Mouse (Mus musculus): ENCODE results near the gene Krtap2-4. TPM values are rescaled to one million over a fixed set of nuclear protein-coding genes. Genes with fewer than 3 reads are reported as not detected.

Gene Krtap2-4
- total and polyA plus RNA-seq, 3 experiments, result not detected

GRCm38 (mm10) chr11:99574106-99574505, 40.5 kb downstream of the Krtap2-4 start (continued):
- TF ChIP-seq ZMIZ1 (IDR thresholded peaks at IDR 0.05; ENCODE audit: low read depth, low read length), result no peak

- no peaks in the 10 kb centered on the region for H3K36me3 ChIP-seq (replicated peaks in 1 of 2; ENCODE audit: control insufficient read depth in 1 of 2, insufficient read depth in 1 of 2, low read length in 1 of 2)
- peaks cover 3% of the 10 kb centered on the region in 2 experiments; a peak in 2 of 4 replicates for H3K4me1 ChIP-seq (ENCODE audit: control insufficient read depth in 1 of 2, insufficient read depth in 2 of 2)
- no peaks in the 10 kb centered on the region for H3K9me3 ChIP-seq (replicated peaks; ENCODE audit: low read length)
- no peak for TF ChIP-seq GABPA (IDR thresholded peaks at IDR 0.05; ENCODE audit: insufficient replicate concordance, low read depth, low read length)
- TF ChIP-seq RCOR1 (conservative IDR thresholded peaks at IDR 0.05; ENCODE audit: low read depth, low read length), result no peak
- TF ChIP-seq USF1 (IDR thresholded peaks at IDR 0.05; ENCODE audit: low read depth, low read length), result no peak
- TF ChIP-seq BHLHE40 (IDR thresholded peaks at IDR 0.05; ENCODE audit: low read depth, low read length), result no peak
- TF ChIP-seq MXI1 (IDR thresholded peaks at IDR 0.05; ENCODE audit: low read depth, low read length), result no peak
- no peak for TF ChIP-seq UBTF (IDR thresholded peaks at IDR 0.05; ENCODE audit: low read depth, low read length)
- TF ChIP-seq USF2 (conservative IDR thresholded peaks at IDR 0.05; ENCODE audit: low read depth, low read length), result no peak
- TF ChIP-seq TBP (conservative IDR thresholded peaks at IDR 0.05; ENCODE audit: low read depth, low read length), result no peak
- DNase-seq (ENCODE audit: extremely low read depth), result no peak
- no peak overlapping the region for H3K9ac ChIP-seq (ENCODE audit: insufficient read depth, low read depth)
- peaks cover 62% of the 10 kb centered on the region for H3K27me3 ChIP-seq (replicated peaks)
- H3K4me2 ChIP-seq (ENCODE audit: insufficient read depth, low read depth, poor library complexity, severe bottlenecking), result no peak overlapping the region
- H3K27ac ChIP-seq (ENCODE audit: insufficient read depth, low read depth), result no peak overlapping the region
- H3K79me2 ChIP-seq (replicated peaks; ENCODE audit: control insufficient read depth, extremely low read depth, insufficient read depth, poor library complexity, severe bottlenecking), result no peaks in the 10 kb centered on the region
- in situ Hi-C loops (cut with MboI; ENCODE audit: low pct_ligation_motif_present, low pct_unique_long_range_greater_than_20kb, low sequenced_read_pairs) (no loop called here), dilution Hi-C loops (cut with MboI; ENCODE audit: extremely low pct_ligation_motif_present, extremely low pct_unique_long_range_greater_than_20kb, low sequenced_read_pairs) (no loop called here)
- no peak overlapping the region for H3K4me3 ChIP-seq (replicated peaks in 1 of 3; ENCODE audit: low read depth in 2 of 3, low read length in 2 of 3, poor library complexity in 1 of 3)
Measured at GRCm38 (mm10) chr11:99573164-99573563, 41.5 kb downstream of the Krtap2-4 start.

- no peaks in the 10 kb centered on the region for H3K79me2 ChIP-seq (replicated peaks; ENCODE audit: control insufficient read depth, extremely low read depth, insufficient read depth, poor library complexity, severe bottlenecking)
- no peak for DNase-seq (ENCODE audit: extremely low read depth)
- no peak within 1 kb of the TSS for H3K9ac ChIP-seq (ENCODE audit: insufficient read depth, low read depth)
- H3K4me1 ChIP-seq (ENCODE audit: control insufficient read depth in 1 of 2, insufficient read depth in 2 of 2), result peaks cover 5 to 12% of the 10 kb centered on the region in 2 experiments; a peak in 3 of 4 replicates
- H3K27me3 ChIP-seq (replicated peaks), result peaks cover 29% of the 10 kb centered on the region
- H3K27ac ChIP-seq (ENCODE audit: insufficient read depth, low read depth), result no peak within 1 kb of the TSS
- no peaks in the 10 kb centered on the region for H3K9me3 ChIP-seq (replicated peaks; ENCODE audit: low read length)
- H3K36me3 ChIP-seq (replicated peaks in 1 of 2; ENCODE audit: control insufficient read depth in 1 of 2, insufficient read depth in 1 of 2, low read length in 1 of 2), result no peaks in the 10 kb centered on the region
- TF ChIP-seq TCF12 (IDR thresholded peaks at IDR 0.05; ENCODE audit: low read depth, low read length), result no peak
- TF ChIP-seq POLR2AphosphoS2 (IDR thresholded peaks at IDR 0.05; ENCODE audit: low read depth, low read length), result no peak
- TF ChIP-seq ZMIZ1 (IDR thresholded peaks at IDR 0.05; ENCODE audit: low read depth, low read length), result no peak
- TF ChIP-seq NRF1 (IDR thresholded peaks at IDR 0.05; ENCODE audit: low read depth, low read length), result no peak
- in situ Hi-C loops (cut with MboI; ENCODE audit: low pct_ligation_motif_present, low pct_unique_long_range_greater_than_20kb, low sequenced_read_pairs), result no loop called here
- H3K4me3 ChIP-seq (replicated peaks in 1 of 3; ENCODE audit: low read depth in 2 of 3, low read length in 2 of 3, poor library complexity in 1 of 3), result no peak within 1 kb of the TSS
- no peak within 1 kb of the TSS for H3K4me2 ChIP-seq (ENCODE audit: insufficient read depth, low read depth, poor library complexity, severe bottlenecking)
- dilution Hi-C loops (cut with MboI; ENCODE audit: extremely low pct_ligation_motif_present, extremely low pct_unique_long_range_greater_than_20kb, low sequenced_read_pairs), result no loop called here
Measured at GRCm38 (mm10) chr11:99566530-99566929, 48.1 kb downstream of the Krtap2-4 start, which contains the start of gene Krtap3-1. Gene Krtap3-1, minus strand, starts transcription at chr11:99566630.

Other genes starting within 250 kb of the Krtap2-4 start
Only the 20 nearest of the 38 such genes appear.
- gene Krt39, start 93.5 kb downstream of the Krtap2-4 start, total RNA-seq (2012; rRNA removed), result not detected in 2 replicates
- gene Krt39, start 93.5 kb downstream of the Krtap2-4 start, total RNA-seq (2014; rRNA removed), result not detected in 2 replicates
- gene Krt39, start 93.5 kb downstream of the Krtap2-4 start, polyA plus RNA-seq (2012; ENCODE audit: insufficient read length, low read depth), result not detected in 2 replicates
- not detected in 2 replicates for gene Krt40, start 71.7 kb downstream of the Krtap2-4 start, total RNA-seq (2012; rRNA removed)
- not detected in 2 replicates for gene Krt40, start 71.7 kb downstream of the Krtap2-4 start, total RNA-seq (2014; rRNA removed)
- gene Krt40, start 71.7 kb downstream of the Krtap2-4 start, polyA plus RNA-seq (2012; ENCODE audit: insufficient read length, low read depth), result not detected in 2 replicates
- gene Krtap3-3, start 64.0 kb downstream of the Krtap2-4 start, total RNA-seq (2012; rRNA removed), result not detected in 2 replicates
- gene Krtap3-3, start 64.0 kb downstream of the Krtap2-4 start, total RNA-seq (2014; rRNA removed), result not detected in 2 replicates
- not detected in 2 replicates for gene Krtap3-3, start 64.0 kb downstream of the Krtap2-4 start, polyA plus RNA-seq (2012; ENCODE audit: insufficient read length, low read depth)
- not detected in 2 replicates for gene Krtap3-2, start 58.0 kb downstream of the Krtap2-4 start, total RNA-seq (2012; rRNA removed)
- gene Krtap3-2, start 58.0 kb downstream of the Krtap2-4 start, total RNA-seq (2014; rRNA removed), result not detected in 2 replicates
- not detected in 2 replicates for gene Krtap3-2, start 58.0 kb downstream of the Krtap2-4 start, polyA plus RNA-seq (2012; ENCODE audit: insufficient read length, low read depth)
- not detected in 2 replicates for gene Gm11939, start 55.4 kb downstream of the Krtap2-4 start, total RNA-seq (2012; rRNA removed)
- not detected in 2 replicates for gene Gm11939, start 55.4 kb downstream of the Krtap2-4 start, total RNA-seq (2014; rRNA removed)
- gene Gm11939, start 55.4 kb downstream of the Krtap2-4 start, polyA plus RNA-seq (2012; ENCODE audit: insufficient read length, low read depth), result not detected in 2 replicates
- not detected in 2 replicates for gene Krtap3-1, start 48.2 kb downstream of the Krtap2-4 start, total RNA-seq (2012; rRNA removed)
- not detected in 2 replicates for gene Krtap3-1, start 48.2 kb downstream of the Krtap2-4 start, total RNA-seq (2014; rRNA removed)
- not detected in 2 replicates for gene Krtap3-1, start 48.2 kb downstream of the Krtap2-4 start, polyA plus RNA-seq (2012; ENCODE audit: insufficient read length, low read depth)
- gene Krtap1-5, start 33.8 kb downstream of the Krtap2-4 start, total RNA-seq (2012; rRNA removed), result not detected in 2 replicates
- gene Krtap1-5, start 33.8 kb downstream of the Krtap2-4 start, total RNA-seq (2014; rRNA removed), result not detected in 2 replicates
- not detected in 2 replicates for gene Krtap1-5, start 33.8 kb downstream of the Krtap2-4 start, polyA plus RNA-seq (2012; ENCODE audit: insufficient read length, low read depth)
- not detected in 2 replicates for gene Krtap1-4, start 31.2 kb downstream of the Krtap2-4 start, total RNA-seq (2012; rRNA removed)
- not detected in 2 replicates for gene Krtap1-4, start 31.2 kb downstream of the Krtap2-4 start, total RNA-seq (2014; rRNA removed)
- gene Krtap1-4, start 31.2 kb downstream of the Krtap2-4 start, polyA plus RNA-seq (2012; ENCODE audit: insufficient read length, low read depth), result not detected in 2 replicates
- not detected in 2 replicates for gene Krtap1-3, start 23.5 kb downstream of the Krtap2-4 start, total RNA-seq (2012; rRNA removed)
- gene Krtap1-3, start 23.5 kb downstream of the Krtap2-4 start, total RNA-seq (2014; rRNA removed), result not detected in 2 replicates
- gene Krtap1-3, start 23.5 kb downstream of the Krtap2-4 start, polyA plus RNA-seq (2012; ENCODE audit: insufficient read length, low read depth), result not detected in 2 replicates
- not detected in 2 replicates for gene Krtap9-3, start 16.7 kb downstream of the Krtap2-4 start, total RNA-seq (2012; rRNA removed)
- gene Krtap9-3, start 16.7 kb downstream of the Krtap2-4 start, total RNA-seq (2014; rRNA removed), result not detected in 2 replicates
- not detected in 2 replicates for gene Krtap9-3, start 16.7 kb downstream of the Krtap2-4 start, polyA plus RNA-seq (2012; ENCODE audit: insufficient read length, low read depth)
- gene Gm11938, start 11.5 kb downstream of the Krtap2-4 start, total RNA-seq (2012; rRNA removed), result not detected in 2 replicates
- gene Gm11938, start 11.5 kb downstream of the Krtap2-4 start, total RNA-seq (2014; rRNA removed), result not detected in 2 replicates
- not detected in 2 replicates for gene Gm11938, start 11.5 kb downstream of the Krtap2-4 start, polyA plus RNA-seq (2012; ENCODE audit: insufficient read length, low read depth)
- not detected in 2 replicates for gene Gm11937, start 4.7 kb downstream of the Krtap2-4 start, total RNA-seq (2012; rRNA removed)
- gene Gm11937, start 4.7 kb downstream of the Krtap2-4 start, total RNA-seq (2014; rRNA removed), result not detected in 2 replicates
- not detected in 2 replicates for gene Gm11937, start 4.7 kb downstream of the Krtap2-4 start, polyA plus RNA-seq (2012; ENCODE audit: insufficient read length, low read depth)
- gene Gm11562, start 5.6 kb upstream of the Krtap2-4 start, total RNA-seq (2012; rRNA removed), result not detected in 2 replicates
- not detected in 2 replicates for gene Gm11562, start 5.6 kb upstream of the Krtap2-4 start, total RNA-seq (2014; rRNA removed)
- not detected in 2 replicates for gene Gm11562, start 5.6 kb upstream of the Krtap2-4 start, polyA plus RNA-seq (2012; ENCODE audit: insufficient read length, low read depth)
- gene Krtap4-1, start 13.4 kb upstream of the Krtap2-4 start, total RNA-seq (2012; rRNA removed), result not detected in 2 replicates
- gene Krtap4-1, start 13.4 kb upstream of the Krtap2-4 start, total RNA-seq (2014; rRNA removed), result not detected in 2 replicates
- not detected in 2 replicates for gene Krtap4-1, start 13.4 kb upstream of the Krtap2-4 start, polyA plus RNA-seq (2012; ENCODE audit: insufficient read length, low read depth)
- not detected in 2 replicates for gene Krtap4-2, start 20.2 kb upstream of the Krtap2-4 start, total RNA-seq (2012; rRNA removed)
- gene Krtap4-2, start 20.2 kb upstream of the Krtap2-4 start, total RNA-seq (2014; rRNA removed), result not detected in 2 replicates
- not detected in 2 replicates for gene Krtap4-2, start 20.2 kb upstream of the Krtap2-4 start, polyA plus RNA-seq (2012; ENCODE audit: insufficient read length, low read depth)
- not detected in 2 replicates for gene Krtap4-7, start 29.2 kb upstream of the Krtap2-4 start, total RNA-seq (2012; rRNA removed)
- gene Krtap4-7, start 29.2 kb upstream of the Krtap2-4 start, total RNA-seq (2014; rRNA removed), result not detected in 2 replicates
- not detected in 2 replicates for gene Krtap4-7, start 29.2 kb upstream of the Krtap2-4 start, polyA plus RNA-seq (2012; ENCODE audit: insufficient read length, low read depth)
- not detected in 2 replicates for gene Gm11555, start 35.4 kb upstream of the Krtap2-4 start, total RNA-seq (2012; rRNA removed)
- gene Gm11555, start 35.4 kb upstream of the Krtap2-4 start, total RNA-seq (2014; rRNA removed), result not detected in 2 replicates
- gene Gm11555, start 35.4 kb upstream of the Krtap2-4 start, polyA plus RNA-seq (2012; ENCODE audit: insufficient read length, low read depth), result not detected in 2 replicates
- gene Gm11563, start 44.1 kb upstream of the Krtap2-4 start, total RNA-seq (2012; rRNA removed), result not detected in 2 replicates
- gene Gm11563, start 44.1 kb upstream of the Krtap2-4 start, total RNA-seq (2014; rRNA removed), result not detected in 2 replicates
- not detected in 2 replicates for gene Gm11563, start 44.1 kb upstream of the Krtap2-4 start, polyA plus RNA-seq (2012; ENCODE audit: insufficient read length, low read depth)
- gene Krtap4-6, start 51.1 kb upstream of the Krtap2-4 start, total RNA-seq (2012; rRNA removed), result not detected in 2 replicates
- not detected in 2 replicates for gene Krtap4-6, start 51.1 kb upstream of the Krtap2-4 start, total RNA-seq (2014; rRNA removed)
- not detected in 2 replicates for gene Krtap4-6, start 51.1 kb upstream of the Krtap2-4 start, polyA plus RNA-seq (2012; ENCODE audit: insufficient read length, low read depth)
- gene Gm14190, start 75.9 kb upstream of the Krtap2-4 start, total RNA-seq (2012; rRNA removed), result not detected in 2 replicates
- not detected in 2 replicates for gene Gm14190, start 75.9 kb upstream of the Krtap2-4 start, total RNA-seq (2014; rRNA removed)
- not detected in 2 replicates for gene Gm14190, start 75.9 kb upstream of the Krtap2-4 start, polyA plus RNA-seq (2012; ENCODE audit: insufficient read length, low read depth)